Mouse (Mus musculus): ENCODE results near the gene Mapkbp1.

The Mapkbp1 gene

DNA sequence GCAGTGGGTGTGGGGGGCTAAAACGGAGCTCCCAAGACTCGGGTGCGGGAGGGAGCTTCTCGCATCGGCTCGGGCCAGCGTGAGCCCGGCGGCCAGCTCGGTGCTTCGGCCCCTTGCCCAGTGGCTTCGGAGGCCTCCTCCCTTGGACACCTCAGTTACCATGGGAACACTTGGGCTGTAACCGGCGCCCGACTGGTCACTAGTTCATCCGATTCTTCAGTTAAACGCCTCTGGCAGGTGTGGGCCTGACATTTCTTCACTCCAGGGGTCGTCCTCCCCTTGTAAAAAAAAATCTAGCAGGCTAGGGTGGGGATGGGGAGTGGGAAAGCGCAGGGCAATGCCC, at the start of gene Mapkbp1:
Mapkbp1 (plus strand) TSS at position 163 of the 343 bp plus-strand sequence.
- no peak for DNase-seq (ENCODE audit: low read depth, low spot score)

DNA sequence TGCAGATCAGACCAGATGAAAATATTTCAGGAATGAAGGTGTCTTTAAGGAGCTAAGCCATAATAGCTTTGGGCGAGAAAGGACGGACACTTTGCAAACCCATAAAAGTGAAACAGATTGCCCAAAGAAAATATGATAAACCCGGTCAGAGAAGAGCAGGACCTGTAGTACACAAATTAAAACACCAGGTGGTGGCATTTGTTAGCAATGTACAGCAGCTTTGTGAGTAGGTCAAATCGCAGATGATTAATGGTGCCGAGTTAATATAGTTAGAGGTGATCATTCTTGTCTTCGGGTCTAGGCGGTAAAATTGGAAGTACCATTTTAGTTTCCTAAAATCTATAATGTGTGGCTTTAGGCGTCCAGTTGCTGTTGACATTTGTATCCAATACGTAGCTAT, 1.9 kb upstream of the Mapkbp1 start:
- peak; percentile 91 for DNase-seq (ENCODE audit: low read depth, low spot score)

DNA sequence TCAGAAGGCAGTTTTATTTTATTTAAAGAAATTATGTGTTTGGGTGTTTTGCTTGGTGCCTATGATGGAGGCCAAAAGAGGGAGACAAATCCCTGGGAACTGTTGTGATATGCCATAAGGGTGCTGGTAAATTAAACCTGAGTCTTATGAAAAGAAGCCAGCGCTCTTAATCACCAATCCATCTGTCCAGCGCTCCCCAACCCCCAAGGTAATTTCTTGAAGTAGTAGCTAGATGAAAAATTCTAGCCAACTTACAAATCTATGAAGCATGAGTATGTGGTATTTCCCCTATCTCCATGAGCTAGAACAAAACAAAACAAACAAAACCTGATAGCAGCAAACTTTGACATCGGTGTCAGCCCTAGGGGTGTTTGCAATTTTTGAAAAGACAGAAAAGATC, 1.2 kb upstream of the Mapkbp1 start:
- DNase-seq (ENCODE audit: low read depth, low spot score), result peak; percentile 59

DNA sequence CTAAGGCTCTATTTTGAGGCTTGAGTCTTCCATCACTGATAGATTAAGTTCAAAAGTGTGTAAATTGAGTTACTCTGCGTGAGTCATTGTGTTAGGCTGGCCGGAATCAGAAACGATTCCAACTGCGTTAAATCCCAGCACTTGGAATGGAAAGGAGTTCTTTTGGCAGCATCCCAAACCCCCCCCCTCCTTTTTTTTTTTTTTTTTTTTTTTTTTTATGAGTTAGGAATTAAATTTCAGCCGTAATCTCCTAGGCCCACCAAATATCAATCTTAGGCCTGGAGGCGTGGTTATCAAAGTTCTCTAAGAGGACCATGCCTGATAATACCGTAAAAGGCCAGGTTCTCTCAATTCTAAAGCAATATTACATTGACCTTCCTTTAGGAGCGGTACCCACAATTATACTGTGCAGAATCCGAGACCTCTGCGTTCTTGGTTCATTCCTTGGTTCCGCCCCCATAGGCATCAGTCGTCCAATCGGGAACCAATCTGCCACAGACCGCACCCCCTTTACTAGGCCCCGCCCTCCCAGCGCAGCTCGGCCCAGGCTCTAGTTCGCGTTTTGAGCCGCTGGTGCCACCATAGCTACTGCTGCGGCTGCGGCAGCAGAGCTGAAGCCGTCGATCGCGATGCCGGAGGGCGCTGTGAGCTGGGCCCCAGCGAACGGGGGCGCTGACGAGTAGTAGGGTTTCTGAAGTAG, 512 bp upstream of the Mapkbp1 start:
- DNase-seq (ENCODE audit: low read depth, low spot score), result peak; percentile 99

DNA sequence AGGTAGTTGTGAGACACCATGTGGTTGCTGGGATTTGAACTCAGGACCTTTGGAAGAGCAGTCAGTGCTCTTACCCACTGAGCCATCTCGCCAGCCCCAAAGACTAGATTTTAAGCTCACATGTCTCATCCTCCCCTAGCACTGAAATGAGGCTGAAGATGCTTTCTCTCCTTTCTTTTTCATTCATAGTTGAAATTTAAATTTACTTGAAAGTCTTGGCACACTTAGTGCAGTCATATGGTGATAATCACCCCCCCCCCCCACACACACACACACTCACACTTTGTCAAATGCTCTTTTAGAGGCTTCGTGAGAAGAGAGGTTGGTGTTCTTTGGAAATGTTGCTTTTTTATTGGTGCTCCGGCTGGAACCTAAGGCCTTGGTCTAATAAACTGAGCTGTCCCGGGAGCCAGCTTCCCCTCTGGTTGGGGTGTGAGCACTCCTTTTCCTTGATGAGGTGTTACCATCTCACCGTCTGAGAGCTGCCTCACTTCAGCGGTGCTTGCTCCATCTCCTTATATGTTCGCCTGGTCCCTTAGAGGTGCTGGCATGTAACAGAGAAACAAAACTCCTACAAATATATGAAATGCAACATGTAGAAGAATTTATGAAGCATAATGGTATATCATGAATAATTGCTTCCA, 8.0 kb downstream of the Mapkbp1 start:
- DNase-seq (ENCODE audit: low read depth, low spot score), result no peak

DNA sequence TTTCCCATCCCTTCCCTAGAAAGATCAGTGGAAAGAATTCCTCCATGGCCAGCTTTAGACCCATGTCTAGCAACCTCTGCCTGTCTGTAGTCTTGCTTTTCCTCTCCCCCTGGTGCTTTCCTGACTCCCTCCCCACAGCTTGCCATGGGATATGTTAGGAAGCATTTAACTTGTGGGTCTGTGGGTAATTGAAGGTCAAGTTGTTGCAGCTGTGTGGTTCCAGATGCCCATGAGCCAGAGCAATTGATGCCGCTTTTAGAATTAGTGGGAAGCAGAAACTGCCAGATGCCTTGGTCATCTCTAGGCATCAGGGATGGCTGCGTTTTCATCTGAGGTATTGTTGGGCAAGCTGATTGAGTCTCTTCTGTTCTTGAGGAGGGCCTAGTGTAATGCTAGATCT, 9.1 kb downstream of the Mapkbp1 start:
- no peak for DNase-seq (ENCODE audit: low read depth, low spot score)

DNA sequence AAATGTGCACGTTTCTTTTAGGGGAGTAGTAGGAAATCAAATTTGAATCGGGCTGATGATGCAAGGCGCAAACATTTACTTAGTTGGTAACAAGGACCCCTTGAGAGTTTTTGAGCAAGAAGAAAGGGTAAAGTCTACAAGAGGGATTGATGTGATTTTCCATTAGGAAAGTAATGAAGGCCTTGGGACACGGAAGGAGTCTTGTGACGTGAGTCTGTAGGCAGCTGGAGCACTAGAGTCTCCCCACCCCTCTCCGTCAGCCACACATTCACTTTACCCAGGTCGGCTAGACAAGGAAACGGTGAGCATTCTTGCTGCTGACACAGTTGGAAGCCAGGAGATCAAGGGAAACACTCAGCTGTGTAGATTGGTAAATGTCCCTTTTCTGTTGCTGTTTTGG, 13.4 kb downstream of the Mapkbp1 start:
- no peak for DNase-seq (ENCODE audit: low read depth, low spot score)

DNA sequence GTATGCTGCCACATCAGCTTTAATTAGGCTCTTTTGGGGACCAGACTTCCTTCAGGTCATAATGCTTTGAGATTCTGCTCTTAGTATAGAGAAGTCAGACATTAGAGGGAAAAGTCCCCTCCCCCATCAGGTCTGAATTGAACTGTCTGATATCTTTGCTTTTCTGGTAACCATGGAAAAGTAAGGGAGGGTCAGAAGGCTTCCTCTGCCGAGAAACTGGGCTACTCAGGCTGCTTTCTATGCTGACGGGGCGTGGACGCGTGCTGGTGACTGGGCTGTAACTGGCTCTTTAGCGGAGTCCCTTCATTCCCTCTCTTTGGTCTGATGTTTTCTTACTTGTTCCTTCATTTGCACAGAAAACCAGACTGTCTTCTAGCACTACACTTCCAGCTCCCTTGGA, 13.9 kb downstream of the Mapkbp1 start:
- no peak for DNase-seq (ENCODE audit: low read depth, low spot score)

DNA sequence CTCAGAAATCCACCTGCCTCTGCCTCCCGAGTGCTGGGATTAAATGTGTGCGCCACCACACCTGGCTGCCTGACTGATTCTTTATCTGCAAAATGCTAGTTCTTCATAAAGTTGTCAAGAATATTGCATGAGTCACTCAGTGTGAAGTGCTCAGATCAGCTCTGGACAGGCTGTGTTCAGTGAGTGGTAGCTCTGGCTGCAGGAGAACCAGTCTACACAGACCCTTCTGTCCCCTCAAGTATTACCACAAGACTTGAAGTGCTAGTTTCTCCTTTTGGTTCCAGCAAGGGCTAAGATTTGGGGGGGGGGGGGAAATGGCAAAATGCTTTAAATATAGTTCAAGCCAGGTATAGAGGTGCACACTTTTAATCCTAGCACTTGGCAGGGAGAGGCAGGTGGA, 14.9 kb downstream of the Mapkbp1 start:
- no peak for DNase-seq (ENCODE audit: low read depth, low spot score)

DNA sequence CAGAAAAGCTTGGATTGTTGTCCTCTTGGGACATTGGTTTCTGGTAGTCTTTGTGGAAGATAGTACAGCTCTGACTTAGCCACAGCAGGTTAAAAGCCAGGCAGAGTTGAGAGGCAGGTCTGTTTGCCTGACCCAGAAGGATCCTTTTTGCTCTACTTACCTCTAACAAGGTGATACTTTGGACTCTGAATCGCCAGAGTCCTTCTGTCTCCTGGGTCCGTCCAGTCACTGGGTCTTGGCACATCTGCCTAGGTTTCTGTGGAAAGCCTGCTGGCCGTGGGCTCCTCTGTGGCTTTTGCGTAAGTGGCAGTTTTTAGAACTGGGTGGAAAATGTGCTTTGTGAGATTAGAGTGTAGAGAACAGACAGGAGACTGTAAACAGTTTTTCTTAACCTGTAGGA, 16.5 kb downstream of the Mapkbp1 start:
- DNase-seq (ENCODE audit: low read depth, low spot score), result no peak

DNA sequence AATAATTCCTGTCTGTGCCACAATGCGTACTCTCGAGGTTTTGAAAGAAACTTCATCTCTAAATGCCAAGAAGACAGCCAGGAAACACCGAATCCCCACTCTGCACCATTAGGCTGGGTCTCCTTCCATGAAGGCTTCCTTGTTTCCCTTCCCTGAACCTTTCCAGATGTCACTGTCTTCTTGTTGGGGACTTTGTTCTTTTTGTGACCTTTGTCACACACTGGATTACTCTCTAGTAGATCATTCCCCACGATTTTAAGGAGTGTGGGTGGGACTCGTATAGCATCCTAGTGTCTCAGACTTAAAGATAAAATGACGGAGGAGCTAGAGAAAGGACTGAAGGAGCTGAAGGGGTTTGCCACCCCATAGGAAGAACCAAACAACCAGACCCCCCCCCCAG, 18.4 kb downstream of the Mapkbp1 start:
- DNase-seq (ENCODE audit: low read depth, low spot score), result no peak

DNA sequence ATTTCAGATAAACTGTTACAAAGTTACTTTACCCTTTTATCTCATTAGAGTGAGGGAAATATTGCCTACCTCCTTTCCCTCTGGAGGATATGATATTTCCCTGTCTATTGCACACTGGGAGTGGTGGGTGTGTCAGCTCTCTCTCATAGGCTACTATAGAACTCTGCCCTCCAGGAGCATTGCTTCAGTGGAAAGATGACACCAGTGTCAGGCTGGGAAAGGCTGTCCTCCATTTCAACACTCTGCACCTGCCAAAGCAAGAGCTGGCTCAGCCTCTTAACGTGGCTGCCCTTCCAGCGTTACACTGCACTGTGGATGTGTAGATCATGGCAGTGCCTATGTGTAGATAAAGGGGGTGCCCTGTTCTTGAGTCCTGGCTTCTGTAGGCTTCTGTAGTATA, 19.9 kb downstream of the Mapkbp1 start:
- DNase-seq (ENCODE audit: low read depth, low spot score), result no peak

DNA sequence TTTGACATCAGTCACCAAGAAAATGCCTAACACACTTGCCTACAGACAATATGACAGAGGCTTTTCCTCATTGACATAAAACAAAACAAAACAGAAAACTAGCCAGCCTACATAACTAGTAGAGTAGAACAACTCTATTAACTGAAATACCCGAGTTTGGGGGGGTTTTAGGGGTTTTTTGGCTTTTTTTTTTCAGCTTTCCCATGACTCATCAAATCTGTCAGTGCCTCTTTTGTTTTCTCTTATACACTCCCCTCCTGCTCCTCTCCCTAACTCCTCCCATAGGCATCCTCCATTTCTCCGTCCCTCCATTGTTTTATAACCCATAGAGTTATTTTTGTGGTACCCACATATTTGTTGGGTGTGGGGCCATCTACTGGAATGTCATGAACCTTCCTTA, 21.0 kb downstream of the Mapkbp1 start:
- DNase-seq (ENCODE audit: low read depth, low spot score), result peak; percentile 31

DNA sequence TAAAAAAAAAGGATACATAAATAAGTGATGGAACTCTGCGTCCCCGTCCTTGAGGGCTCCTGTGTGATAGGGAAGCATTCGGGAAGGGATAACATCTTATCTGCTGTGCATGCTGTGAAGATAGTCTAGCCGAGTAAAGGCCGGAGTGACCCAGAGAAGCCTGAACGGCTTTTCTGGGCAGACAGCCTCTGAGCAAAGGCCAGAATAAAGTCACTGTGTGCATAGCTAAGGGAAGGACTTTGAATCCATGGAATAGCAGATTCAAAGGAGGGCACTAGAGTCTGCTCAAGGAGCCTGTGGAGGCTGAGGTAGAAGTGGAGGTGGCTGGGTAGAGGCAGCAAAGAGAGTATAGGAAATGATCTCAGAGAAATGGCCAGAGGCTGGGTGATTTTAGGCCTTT, 22.3 kb downstream of the Mapkbp1 start:
- DNase-seq (ENCODE audit: low read depth, low spot score), result no peak

DNA sequence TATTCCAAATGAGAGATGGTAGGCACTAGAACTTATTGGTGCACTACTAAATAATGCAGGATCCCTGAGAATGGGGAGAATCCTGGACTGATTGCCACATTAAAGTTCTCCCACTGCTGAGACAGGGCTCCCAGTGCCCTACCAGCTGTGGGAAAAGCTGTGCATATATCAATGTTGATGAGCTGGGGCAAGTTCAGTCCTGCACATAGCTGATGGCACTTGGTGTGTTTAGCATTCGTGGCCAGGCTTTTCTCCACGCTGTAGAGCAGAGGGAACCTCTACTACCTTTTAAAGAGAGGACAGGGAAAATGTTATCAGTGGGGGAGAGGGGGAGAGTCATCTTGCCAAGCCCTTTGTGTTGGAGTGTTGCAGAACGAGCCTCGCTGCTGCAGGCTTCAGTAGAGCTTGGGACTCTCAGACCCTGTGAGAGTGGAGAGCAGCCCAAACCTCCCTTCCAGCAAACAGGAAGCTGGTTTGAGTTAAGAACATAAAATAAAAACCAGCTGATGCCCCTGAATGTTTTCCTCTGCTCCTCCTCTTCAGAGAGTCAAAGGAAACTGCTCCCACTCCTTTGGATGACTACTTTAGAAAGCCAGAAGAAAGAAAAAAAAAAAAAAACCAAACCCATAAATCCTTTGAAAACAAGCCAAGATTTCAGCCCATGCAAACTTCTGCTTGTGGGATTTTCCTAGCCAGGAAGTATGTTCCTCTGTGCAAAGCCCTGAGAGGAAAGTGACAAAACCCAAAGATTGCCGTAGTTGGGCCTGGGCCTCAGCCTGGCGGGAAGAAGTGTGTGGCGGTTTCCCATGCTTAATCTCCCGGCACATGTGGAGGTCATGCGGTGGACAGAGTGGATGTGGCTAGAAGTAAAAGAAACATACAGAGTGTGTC, 23.1 kb downstream of the Mapkbp1 start:
- peak; percentile 59 for DNase-seq (ENCODE audit: low read depth, low spot score)

DNA sequence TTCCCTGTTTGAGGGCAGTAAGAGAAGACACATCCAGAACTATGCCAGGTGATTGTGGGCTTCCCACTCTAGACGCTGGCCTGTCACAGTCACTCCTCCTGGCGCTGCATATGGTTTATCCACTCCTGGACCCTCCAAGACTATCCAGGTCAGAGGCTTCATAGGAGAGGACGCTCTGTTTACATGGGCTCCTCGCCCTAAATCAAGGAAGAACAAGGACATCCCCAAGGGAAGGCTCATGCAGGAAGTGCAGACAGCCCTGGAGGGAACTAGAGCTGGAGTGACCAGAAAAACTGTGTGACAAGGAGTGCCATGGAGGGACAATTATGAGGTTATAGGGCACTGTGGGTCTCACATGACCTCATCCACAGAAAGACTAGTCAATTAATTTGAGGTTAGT, 24.9 kb downstream of the Mapkbp1 start:
- DNase-seq (ENCODE audit: low read depth, low spot score), result no peak

DNA sequence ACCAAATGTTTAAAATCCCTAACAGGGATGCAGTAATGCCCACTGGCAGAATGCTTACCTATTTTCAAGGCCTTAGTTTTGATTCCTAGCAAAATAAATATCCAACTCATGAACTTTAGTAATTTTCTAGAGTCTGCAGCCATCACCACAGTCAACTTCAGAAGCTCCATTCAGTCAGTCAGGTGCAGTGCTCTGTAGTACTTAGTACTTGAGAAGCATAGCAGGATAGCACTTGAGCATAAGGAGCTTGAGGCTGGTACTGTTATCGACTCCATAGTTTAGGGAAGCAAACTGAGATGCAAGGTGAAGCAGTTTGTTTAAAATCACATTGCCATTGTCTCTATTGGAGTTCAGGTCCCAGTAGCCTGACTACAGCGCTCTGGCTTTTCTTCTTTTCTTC, 27.2 kb downstream of the Mapkbp1 start:
- no peak for DNase-seq (ENCODE audit: low read depth, low spot score)

DNA sequence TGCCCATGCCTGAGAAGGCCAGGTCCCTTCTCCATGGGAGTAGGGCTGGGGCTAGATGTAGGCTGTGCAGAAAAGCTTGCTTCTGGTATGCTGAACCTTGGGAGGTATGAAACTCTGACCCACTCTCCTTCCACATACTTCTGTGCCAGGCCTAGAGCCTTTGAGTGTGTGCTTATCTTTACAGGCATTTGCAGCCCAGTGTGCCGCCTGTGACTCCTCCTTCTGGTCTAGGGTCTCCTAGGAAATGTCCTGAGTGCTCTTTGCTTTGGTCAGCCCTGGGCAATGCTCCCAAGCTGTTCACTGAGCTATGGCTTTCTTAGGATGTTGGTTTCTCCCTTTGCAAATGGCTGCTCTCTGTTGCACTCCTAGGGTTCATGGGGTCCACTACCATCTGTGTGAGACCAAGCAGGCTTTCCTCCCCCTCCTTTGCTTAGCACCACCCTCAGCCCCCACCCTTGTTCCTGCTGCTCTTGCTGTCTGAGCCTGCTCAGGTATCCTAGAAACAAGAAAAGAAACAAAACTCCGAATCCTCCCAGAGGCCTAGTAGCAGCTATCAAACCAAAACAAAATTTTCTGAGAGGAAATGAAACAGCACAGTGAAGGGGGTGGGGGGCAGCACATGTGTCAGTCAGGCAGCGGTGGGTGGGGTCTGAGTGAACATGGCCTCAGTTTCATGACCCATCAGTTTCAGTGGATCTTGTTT, 28.5 kb downstream of the Mapkbp1 start:
- no peak for DNase-seq (ENCODE audit: low read depth, low spot score)

DNA sequence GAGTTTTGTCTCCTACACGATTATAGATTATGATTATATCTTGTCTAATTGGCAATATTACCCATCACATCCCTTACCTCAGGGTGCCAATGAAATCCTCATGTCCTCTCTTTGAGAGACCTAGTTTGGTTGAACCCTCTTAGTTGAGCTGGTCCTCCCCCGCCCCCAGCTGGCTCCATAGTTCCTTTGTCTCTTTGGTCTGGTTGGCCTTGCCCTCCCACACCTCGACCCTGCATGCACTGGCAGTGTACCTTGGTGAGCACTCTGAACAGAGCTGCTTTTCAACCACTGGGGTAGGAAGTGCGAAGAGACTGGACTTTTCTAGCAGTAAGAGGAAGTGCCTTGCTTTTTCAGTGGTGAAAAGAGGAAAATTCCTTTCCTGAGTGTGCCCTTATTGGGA, 29.5 kb downstream of the Mapkbp1 start:
- DNase-seq (ENCODE audit: low read depth, low spot score), result no peak

DNA sequence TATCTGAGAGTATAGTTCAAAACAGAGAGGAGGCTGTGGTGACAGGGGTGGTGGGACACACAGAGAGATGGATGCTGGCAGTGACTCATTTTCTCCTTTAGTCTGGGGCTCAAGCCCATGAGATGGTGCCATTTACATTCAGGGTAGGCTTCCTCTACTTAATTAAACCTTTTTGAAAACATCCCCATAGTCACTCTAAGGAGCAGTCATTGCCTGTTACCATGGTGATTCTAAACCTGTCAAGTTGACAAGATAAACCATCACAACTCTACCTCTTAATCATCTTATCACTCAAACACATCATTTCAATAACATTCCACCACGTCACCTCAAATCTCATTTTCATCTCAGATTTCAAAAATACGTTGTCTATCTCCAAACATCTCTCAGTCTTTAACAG, 31.5 kb downstream of the Mapkbp1 start:
- no peak for DNase-seq (ENCODE audit: low read depth, low spot score)

DNA sequence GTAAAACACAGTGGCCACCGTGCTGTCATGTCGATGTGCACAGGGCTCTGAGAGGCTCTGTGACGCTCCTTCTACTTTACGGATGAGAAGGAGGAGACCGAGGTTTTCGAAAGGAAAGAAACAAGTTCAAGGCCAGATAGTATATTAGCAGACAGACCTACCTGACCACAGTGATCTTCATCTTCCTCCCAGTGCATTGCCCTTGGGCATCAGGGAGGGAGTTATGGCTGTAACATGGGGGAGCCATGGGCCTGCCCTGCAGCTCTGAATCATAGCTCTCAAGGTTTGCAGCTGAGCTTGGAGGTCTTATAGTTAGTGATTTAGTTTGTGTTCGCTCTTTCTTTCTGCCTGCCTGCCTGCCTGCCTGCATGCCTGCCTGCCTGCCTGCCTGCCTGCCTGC, 34.2 kb downstream of the Mapkbp1 start:
- no peak for DNase-seq (ENCODE audit: low read depth, low spot score)

DNA sequence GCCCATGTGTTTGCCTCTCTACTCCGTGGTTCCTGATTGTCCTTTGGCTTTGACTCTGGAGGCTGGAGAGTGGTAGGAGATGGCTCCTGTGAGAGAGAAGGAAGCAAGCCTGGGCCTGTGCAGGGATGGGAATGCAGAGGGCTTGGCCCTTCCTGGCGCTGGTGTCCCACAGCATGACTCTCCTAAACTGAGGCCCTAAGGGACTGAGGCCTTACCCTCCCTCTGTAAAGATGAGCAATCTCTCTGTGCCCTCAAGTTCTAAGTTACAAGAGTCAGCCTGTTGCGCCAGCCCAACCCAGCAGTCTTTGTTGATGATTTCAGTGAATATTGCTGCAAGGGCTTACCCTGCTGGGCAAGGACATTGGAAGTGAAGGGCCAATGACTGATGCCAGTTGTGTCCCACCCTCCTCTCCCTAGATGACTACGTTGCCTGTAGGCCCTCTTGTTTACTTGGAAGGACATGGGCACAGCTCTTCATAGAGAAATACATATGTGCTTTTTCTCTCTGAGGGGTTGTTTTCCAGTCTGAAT, 35.2 kb downstream of the Mapkbp1 start:
- no peak for DNase-seq (ENCODE audit: low read depth, low spot score)
